Mouse (Mus musculus) MEL (cell line): ENCODE data around the gene Rab11fip4. TPM values are rescaled to one million over a fixed set of nuclear protein-coding genes. Genes with fewer than 3 reads are reported as not detected.

Experiments used
- DNase-seq: peaks from one replicate; pipeline ENCODE4 v3.0.0; 2011; ENCODE audit warnings: low read depth, low spot score
- H3K27ac ChIP-seq: 2 replicates; pipeline ENCODE4 v1.5.1; 2012; ENCODE audit warnings: low read depth, mild to moderate bottlenecking, control low read depth, low read length, moderate library complexity; ENCODE audit not compliant: control insufficient read depth
- H3K27me3 ChIP-seq, 2 experiments: fragments of 150-350 bp in 1 of 2; sonication (generic) in 1 of 2; 2 replicates each; pipeline ENCODE4 v1.6.1; 2012; ENCODE audit warnings: low read length in 2 of 2, mild to moderate bottlenecking in 2 of 2, improper control_type of control experiment in 1 of 2, moderate library complexity in 1 of 2; ENCODE audit not compliant: insufficient read depth in 2 of 2, control insufficient read depth in 1 of 2
- H3K36me3 ChIP-seq, 2 experiments: 2 replicates each; pipeline ENCODE4 v1.6.1; 2012 to 2014; ENCODE audit warnings: low read length in 2 of 2, improper control_type of control experiment in 1 of 2, inconsistent platforms in 1 of 2, mild to moderate bottlenecking in 1 of 2; ENCODE audit not compliant: insufficient read depth in 2 of 2, control insufficient read depth in 1 of 2
- H3K4me1 ChIP-seq, 2 experiments: fragments of 150-350 bp in 1 of 2; sonication (generic) in 1 of 2; 2 replicates each; pipeline ENCODE4 v1.6.1; 2012; ENCODE audit warnings: low read length in 2 of 2, improper control_type of control experiment in 1 of 2, mild to moderate bottlenecking in 1 of 2; ENCODE audit not compliant: insufficient read depth in 2 of 2, control insufficient read depth in 1 of 2
- H3K4me3 ChIP-seq, 2 experiments: fragments of 150-350 bp in 1 of 2; sonication (generic) in 1 of 2; 2 replicates each; pipeline ENCODE4 v1.5.1; 2012; ENCODE audit warnings: low read depth in 2 of 2, low read length in 2 of 2, mild to moderate bottlenecking in 2 of 2, moderate library complexity in 2 of 2, control low read depth in 1 of 2, improper control_type of control experiment in 1 of 2; ENCODE audit not compliant: control insufficient read depth in 1 of 2, insufficient read depth in 1 of 2
- H3K79me2 ChIP-seq: 2 replicates; pipeline ENCODE4 v1.6.1; 2012; ENCODE audit warnings: mild to moderate bottlenecking, low read length, moderate library complexity; ENCODE audit not compliant: control insufficient read depth, poor library complexity, insufficient read depth
- H3K9ac ChIP-seq: 2 replicates; pipeline ENCODE4 v1.6.1; 2012; ENCODE audit warnings: low read depth, mild to moderate bottlenecking, control low read depth, low read length, moderate library complexity; ENCODE audit not compliant: control insufficient read depth, poor library complexity, severe bottlenecking
- H3K9me3 ChIP-seq: fragments of 150-350 bp; sonication (generic); replicated peaks from 2 replicates; pipeline ENCODE4 v1.6.1; 2012; ENCODE audit warnings: mild to moderate bottlenecking, low read length, improper control_type of control experiment, moderate library complexity; ENCODE audit not compliant: insufficient read depth
- BHLHE40 ChIP-seq: IDR thresholded peaks from 2 replicates; pipeline ENCODE4 v1.6.1; 2012; ENCODE audit warnings: low read depth, mild to moderate bottlenecking, inconsistent platforms, low read length, improper control_type of control experiment, borderline replicate concordance
- CHD1 ChIP-seq: IDR thresholded peaks from 2 replicates; pipeline ENCODE4 v1.6.1; 2012; ENCODE audit warnings: low read depth, mild to moderate bottlenecking, inconsistent platforms, low read length, improper control_type of control experiment
- CTCF ChIP-seq, 3 experiments: IDR thresholded peaks in 2 of 3; conservative IDR thresholded peaks in 1 of 3; 2 replicates each; pipeline ENCODE4 v1.5.1; 2011 to 2012; ENCODE audit warnings: low read length in 3 of 3, low read depth in 2 of 3, mild to moderate bottlenecking in 2 of 3, improper control_type of control experiment in 1 of 3, inconsistent platforms in 1 of 3, mixed read lengths in 1 of 3, moderate library complexity in 1 of 3; ENCODE audit not compliant: control insufficient read depth in 1 of 3, insufficient read depth in 1 of 3, poor library complexity in 1 of 3, severe bottlenecking in 1 of 3
- EP300 ChIP-seq, 2 experiments: IDR thresholded peaks; 2 replicates each; pipeline ENCODE4 v1.6.1; 2011; ENCODE audit warnings: improper control_type of control experiment in 2 of 2, low read length in 2 of 2, low read depth in 1 of 2, mild to moderate bottlenecking in 1 of 2
- GABPA ChIP-seq: IDR thresholded peaks from 2 replicates; pipeline ENCODE4 v1.6.1; 2012; ENCODE audit warnings: low read depth, mild to moderate bottlenecking, inconsistent platforms, low read length, improper control_type of control experiment, moderate library complexity
- GATA1 ChIP-seq: IDR thresholded peaks from 2 replicates; pipeline ENCODE4 v1.6.1; 2011; ENCODE audit warnings: low read depth, low read length, improper control_type of control experiment
- HCFC1 ChIP-seq: IDR thresholded peaks from 2 replicates; pipeline ENCODE4 v1.6.1; 2012; ENCODE audit warnings: low read depth, mild to moderate bottlenecking, inconsistent platforms, low read length, improper control_type of control experiment, moderate library complexity
- JUND ChIP-seq: IDR thresholded peaks from 2 replicates; pipeline ENCODE4 v1.6.1; 2011; ENCODE audit warnings: low read depth, mild to moderate bottlenecking, improper control_type of control experiment, low read length
- MAFK ChIP-seq: IDR thresholded peaks from 2 replicates; pipeline ENCODE4 v1.6.1; 2011; ENCODE audit warnings: low read depth, mild to moderate bottlenecking, low read length, improper control_type of control experiment, borderline replicate concordance
- MAZ ChIP-seq: IDR thresholded peaks from 2 replicates; pipeline ENCODE4 v1.6.1; 2012; ENCODE audit warnings: low read depth, mild to moderate bottlenecking, inconsistent platforms, low read length, improper control_type of control experiment
- POLR2A ChIP-seq, 2 experiments: IDR thresholded peaks; 2 replicates each; pipeline ENCODE4 v1.6.1; 2011 to 2012; ENCODE audit warnings: low read length in 2 of 2, mild to moderate bottlenecking in 2 of 2, control low read depth in 1 of 2, improper control_type of control experiment in 1 of 2, low read depth in 1 of 2, moderate library complexity in 1 of 2; ENCODE audit not compliant: control insufficient read depth in 1 of 2, insufficient read depth in 1 of 2, poor library complexity in 1 of 2
- RAD21 ChIP-seq: IDR thresholded peaks from 2 replicates; pipeline ENCODE4 v1.6.1; 2011; ENCODE audit warnings: mild to moderate bottlenecking, low read depth, low read length, improper control_type of control experiment
- SIN3A ChIP-seq: IDR thresholded peaks from 2 replicates; pipeline ENCODE4 v1.6.1; 2012; ENCODE audit warnings: low read length, improper control_type of control experiment, inconsistent platforms
- SMC3 ChIP-seq: IDR thresholded peaks from 2 replicates; pipeline ENCODE4 v1.6.1; 2011; ENCODE audit warnings: low read depth, low read length, improper control_type of control experiment
- UBTF ChIP-seq: IDR thresholded peaks from 2 replicates; pipeline ENCODE4 v1.6.1; 2012; ENCODE audit warnings: low read depth, mild to moderate bottlenecking, inconsistent platforms, low read length, improper control_type of control experiment, moderate library complexity, borderline replicate concordance; ENCODE audit not compliant: insufficient read depth
- USF1 ChIP-seq: IDR thresholded peaks from 2 replicates; pipeline ENCODE4 v1.6.1; 2014; ENCODE audit warnings: low read depth, mild to moderate bottlenecking, inconsistent platforms, low read length, improper control_type of control experiment, moderate library complexity
- ZC3H11A ChIP-seq: IDR thresholded peaks from 2 replicates; pipeline ENCODE4 v1.6.1; 2012; ENCODE audit warnings: low read depth, mild to moderate bottlenecking, inconsistent platforms, low read length, improper control_type of control experiment
- ZMIZ1 ChIP-seq: IDR thresholded peaks from 2 replicates; pipeline ENCODE4 v1.6.1; 2012; ENCODE audit warnings: low read depth, mild to moderate bottlenecking, inconsistent platforms, low read length, improper control_type of control experiment, moderate library complexity
- ZNF384 ChIP-seq: IDR thresholded peaks from 2 replicates; pipeline ENCODE4 v1.6.1; 2012; ENCODE audit warnings: low read depth, mild to moderate bottlenecking, inconsistent platforms, low read length, improper control_type of control experiment
- polyA plus RNA-seq, 2 experiments: library from polyadenylated mRNA; stranded (reverse) in 1 of 2; unstranded in 1 of 2; fragments of >175 nt in 1 of 2; fragments of >200 nt in 1 of 2; gene quantifications; 2 replicates each; pipeline versions ENCODE4 v1.2.1 to v1.2.4; 2012; ENCODE audit warnings: low replicate concordance in 2 of 2, low read depth in 1 of 2; ENCODE audit not compliant: insufficient read length in 2 of 2, insufficient read depth in 1 of 2, missing spikeins in 1 of 2
- total RNA-seq: library from RNA; depleted of rRNA; stranded (reverse); fragments of 300-350 nt; gene quantifications from 2 replicates; pipeline ENCODE4 v1.2.3, GENCODE M21; 2012

The Rab11fip4 gene
- total and polyA plus RNA-seq, 3 experiments: under 0.01 to 0.03 TPM; not detected in 1

DNA sequence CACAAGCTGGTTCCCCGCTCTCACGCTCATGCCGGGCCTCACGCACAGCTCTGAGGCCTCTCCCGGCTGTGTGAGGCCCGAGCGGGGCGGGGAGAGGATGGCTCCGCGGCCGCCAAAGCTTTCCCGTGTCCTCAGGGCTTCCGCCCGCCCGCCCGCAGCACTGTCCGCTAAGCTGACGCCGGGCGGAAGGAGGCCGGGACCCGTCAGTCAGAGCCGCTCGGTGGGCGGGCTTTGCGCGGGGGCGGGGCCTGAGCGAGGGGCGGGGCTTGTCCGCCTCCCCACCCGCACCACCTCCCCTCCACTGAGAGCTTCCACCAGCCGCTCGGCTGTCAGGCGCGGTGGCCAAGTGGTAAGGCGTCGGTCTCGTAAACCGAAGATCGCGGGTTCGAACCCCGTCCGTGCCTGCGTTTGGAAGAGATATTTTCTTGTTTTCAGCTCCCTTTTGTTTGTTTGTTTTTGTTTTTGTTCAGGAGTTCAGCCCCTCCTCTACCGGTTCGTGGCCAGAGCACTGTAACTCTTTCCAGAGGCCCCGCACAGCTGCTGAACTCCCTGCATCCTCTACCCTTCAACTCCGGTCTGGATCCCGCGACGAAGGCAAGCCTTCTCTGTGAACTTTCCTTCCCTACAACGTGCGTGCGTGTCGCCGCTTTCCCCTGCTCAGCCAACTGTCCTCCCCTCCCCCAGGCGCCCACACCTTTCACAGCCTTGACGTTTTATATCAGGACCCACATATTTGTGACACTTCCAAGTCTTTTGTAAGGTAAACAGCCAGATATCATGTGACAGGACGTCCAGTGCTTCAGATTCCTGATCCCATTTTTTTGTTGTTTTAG lies 113.5 kb downstream of the Rab11fip4 start (continued):
- TF ChIP-seq CTCF (IDR thresholded peaks at IDR 0.05 in 2 of 3, conservative IDR thresholded peaks at IDR 0.05 in 1 of 3; ENCODE audit: control insufficient read depth in 1 of 3, insufficient read depth in 1 of 3, low read depth in 2 of 3, low read length in 3 of 3, poor library complexity in 1 of 3, severe bottlenecking in 1 of 3) (peak in 1 of 3 experiments; percentile 29; a peak in 1 of 6 replicates), ZMIZ1 (peak; percentile 84; the same call in 1 of the 2 replicates), POLR2A (IDR thresholded peaks at IDR 0.05; ENCODE audit: control insufficient read depth in 1 of 2, insufficient read depth in 1 of 2, low read depth in 1 of 2, low read length in 2 of 2, poor library complexity in 1 of 2) (peak; percentile 80 to 94; a peak in 3 of 4 replicates), MAZ (peak; percentile 95; the same call in 1 of the 2 replicates), JUND (no peak), ZNF384 (no peak), BHLHE40 (peak; percentile 57; the same call in 1 of the 2 replicates), GABPA (0 out of 2 replicates have a peak, but pooled peaks have one; percentile 29), GATA1 (no peak), RAD21 (no peak), USF1 (peak; percentile 53), UBTF (no peak; the same call in 1 of the 2 replicates), HCFC1 (peak; percentile 65), CHD1 (no peak), MAFK (peak; percentile 98), EP300 (IDR thresholded peaks at IDR 0.05; ENCODE audit: low read depth in 1 of 2, low read length in 2 of 2) (peak in 1 of 2 experiments; percentile 27; a peak in 1 of 4 replicates), SIN3A (no peak)

GRCm38 (mm10) chr11:79707084-79707483 lies 116.1 kb downstream of the Rab11fip4 start:
- Histone ChIP-seq H3K36me3 (peaks cover 0 to 7% of the 10 kb centered on the region in 2 experiments; a peak in 2 of 4 replicates), H3K27me3 (no peaks in the 10 kb centered on the region), H3K4me1 (peaks cover 0 to 8% of the 10 kb centered on the region in 2 experiments; a peak in 2 of 4 replicates), H3K79me2 (peaks cover 10% of the 10 kb centered on the region), H3K4me3 (no peak overlapping the region), H3K9ac (no peak overlapping the region), H3K9me3 (no peaks in the 10 kb centered on the region), H3K27ac (no peak overlapping the region)
- TF ChIP-seq CTCF (IDR thresholded peaks at IDR 0.05 in 2 of 3, conservative IDR thresholded peaks at IDR 0.05 in 1 of 3; ENCODE audit: control insufficient read depth in 1 of 3, insufficient read depth in 1 of 3, low read depth in 2 of 3, low read length in 3 of 3, poor library complexity in 1 of 3, severe bottlenecking in 1 of 3): peak in 1 of 3 experiments; percentile 38; a peak in 2 of 6 replicates
- TF ChIP-seq ZMIZ1: no peak
- TF ChIP-seq ZNF384: no peak
- peak; percentile 24; the same call in 1 of the 2 replicates for TF ChIP-seq ZC3H11A
- peak; percentile 14 for TF ChIP-seq RAD21
- peak; percentile 50 for TF ChIP-seq SMC3
- DNase-seq: peak; percentile 26
